Mouse (Mus musculus): ENCODE data around the gene Hmgxb4. TPM values are rescaled to one million over a fixed set of nuclear protein-coding genes. Genes with fewer than 3 reads are reported as not detected.
A peak's percentile ranks its signal among the peaks of the same experiment; 100 is the strongest.
"Not testable (repeated sequence)": the region's sequence is repeated elsewhere in the genome, so short reads cannot be mapped to it uniquely, and the experiment has no call there.

Hmgxb4 gene
- polyA plus RNA-seq (2016; fragmentation: Nextera tagmentation; extraction: Ambion mirVana), result 41.8 and 47.9 TPM in 2 replicates

DNA sequence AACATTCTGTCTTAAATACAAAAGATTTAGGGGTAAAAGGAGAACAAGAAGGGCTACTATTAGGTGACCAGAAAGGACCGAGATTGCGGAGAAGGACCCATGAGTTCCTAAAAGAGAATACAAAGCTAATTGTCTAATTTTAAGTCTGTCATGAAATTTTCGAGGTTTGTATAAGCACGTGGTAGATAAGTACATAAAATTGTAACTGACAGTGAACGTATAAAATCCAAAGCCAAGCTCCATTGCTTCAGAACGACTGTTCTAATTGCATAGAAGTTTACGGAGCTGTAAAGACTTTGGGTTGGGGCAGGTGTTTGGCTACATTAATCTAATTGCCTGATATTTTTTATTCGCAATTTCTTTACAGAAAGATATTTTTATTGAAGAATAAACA is at the start of gene Hmgxb4:
TSS of gene Hmgxb4 (plus strand) at position 276 of the 394 bp plus-strand sequence.
- Histone ChIP-seq H3K4me2 (replicated peaks) (peak within 1 kb of the TSS; percentile 67), H3K36me3 (no peaks in the 10 kb centered on the region), H3K4me1 (peaks cover 9% of the 10 kb centered on the region), H3K9me3 (no peaks in the 10 kb centered on the region), H3K27me3 (peaks cover 6% of the 10 kb centered on the region), H3K4me3 (peak within 1 kb of the TSS; percentile 93), H3K27ac (replicated peaks) (peak within 1 kb of the TSS; percentile 96), H3K9ac (replicated peaks) (peak within 1 kb of the TSS; percentile 96)
- WGBS, result 12% methylated on average over 8 of the region's 8 CpGs
- peak; percentile 4 for ATAC-seq (ENCODE audit: low FRiP score, low read depth)

DNA sequence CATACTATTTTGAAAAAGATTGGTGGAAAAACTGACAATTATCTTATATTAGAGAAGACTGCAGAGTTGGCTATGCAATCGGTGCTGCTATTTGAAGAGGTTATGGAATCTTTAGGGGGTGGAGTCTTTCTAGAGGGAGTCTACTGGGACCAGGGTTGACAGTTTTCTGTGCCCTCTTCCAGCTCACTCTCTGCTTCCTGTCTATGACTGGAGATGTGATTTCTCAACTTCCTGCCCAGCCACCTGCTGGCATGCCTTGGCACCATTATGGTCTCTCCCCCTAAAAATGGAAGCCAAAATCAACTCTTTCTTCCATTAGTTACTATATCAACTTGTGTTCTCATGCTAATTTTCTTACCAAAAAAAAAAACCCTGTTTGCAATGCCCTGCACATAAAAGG is 43.7 kb upstream of the Hmgxb4 start:
- H3K36me3 ChIP-seq, result no peaks in the 10 kb centered on the region
- H3K4me2 ChIP-seq (replicated peaks), result no peak overlapping the region
- H3K27ac ChIP-seq (replicated peaks), result no peak overlapping the region
- no peak overlapping the region for H3K9ac ChIP-seq (replicated peaks)
- H3K4me1 ChIP-seq, result no peaks in the 10 kb centered on the region
- no peaks in the 10 kb centered on the region for H3K27me3 ChIP-seq
- no peak overlapping the region for H3K4me3 ChIP-seq
- no peak for ATAC-seq (ENCODE audit: low FRiP score, low read depth)
- no peaks in the 10 kb centered on the region for H3K9me3 ChIP-seq
- 81% methylated on average over 1 of the region's 1 CpGs for WGBS

DNA sequence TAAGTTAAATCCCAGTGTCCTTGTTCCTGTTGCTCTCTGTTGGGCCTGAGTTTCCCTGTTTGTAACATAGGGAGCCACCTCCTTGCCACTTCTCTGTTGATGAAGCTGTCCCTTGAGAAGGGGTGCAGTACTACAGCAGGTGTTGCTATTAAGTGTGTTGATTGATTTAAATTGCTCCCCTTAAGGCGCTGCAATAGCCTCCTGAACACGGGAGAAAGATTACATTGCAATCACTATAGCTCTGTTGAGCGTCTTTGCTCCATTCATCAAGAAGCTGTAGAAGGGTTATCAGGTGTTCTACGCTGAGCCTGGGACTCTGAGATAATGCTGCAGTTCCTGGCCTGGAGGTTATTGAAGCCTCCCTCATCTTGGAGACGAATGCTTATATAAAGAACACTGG is 29.2 kb upstream of the Hmgxb4 start:
- no peak for ATAC-seq (ENCODE audit: low FRiP score, low read depth)
- no peaks in the 10 kb centered on the region; the same call in 1 of the 2 replicates for H3K27me3 ChIP-seq
- H3K9ac ChIP-seq (replicated peaks), result no peak overlapping the region
- H3K36me3 ChIP-seq, result no peaks in the 10 kb centered on the region
- H3K4me3 ChIP-seq, result no peak overlapping the region
- H3K4me1 ChIP-seq, result no peaks in the 10 kb centered on the region
- no peaks in the 10 kb centered on the region for H3K9me3 ChIP-seq
- H3K4me2 ChIP-seq (replicated peaks), result no peak overlapping the region
- 87% methylated on average over 5 of the region's 5 CpGs for WGBS
- no peak overlapping the region for H3K27ac ChIP-seq (replicated peaks)

DNA sequence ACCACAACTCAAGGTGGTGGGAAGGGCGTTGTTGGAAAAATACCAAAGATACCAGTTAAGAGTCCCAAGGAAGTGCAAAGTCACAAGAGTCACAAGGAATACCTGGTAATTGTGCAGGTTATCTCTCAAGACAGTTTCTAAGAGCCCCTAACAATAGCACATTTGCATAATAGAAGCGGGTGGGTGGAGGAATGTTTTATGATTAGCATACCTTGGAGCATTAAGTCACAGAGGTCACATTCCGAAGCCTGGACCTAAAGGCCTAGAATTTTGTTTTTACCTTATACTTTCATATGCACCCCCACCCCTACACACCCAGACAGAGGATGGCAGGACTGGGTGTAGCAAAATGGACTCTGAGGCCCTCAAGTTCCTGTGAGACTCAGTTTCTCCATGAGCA is 22.9 kb upstream of the Hmgxb4 start:
- not testable (repeated sequence) for H3K4me2 ChIP-seq (replicated peaks); ATAC-seq (ENCODE audit: low FRiP score, low read depth); H3K9me3 ChIP-seq; H3K27ac ChIP-seq (replicated peaks); H3K27me3 ChIP-seq; H3K4me1 ChIP-seq; H3K36me3 ChIP-seq; H3K4me3 ChIP-seq; H3K9ac ChIP-seq (replicated peaks)
- WGBS, result 89% methylated on average over 3 of the region's 3 CpGs

DNA sequence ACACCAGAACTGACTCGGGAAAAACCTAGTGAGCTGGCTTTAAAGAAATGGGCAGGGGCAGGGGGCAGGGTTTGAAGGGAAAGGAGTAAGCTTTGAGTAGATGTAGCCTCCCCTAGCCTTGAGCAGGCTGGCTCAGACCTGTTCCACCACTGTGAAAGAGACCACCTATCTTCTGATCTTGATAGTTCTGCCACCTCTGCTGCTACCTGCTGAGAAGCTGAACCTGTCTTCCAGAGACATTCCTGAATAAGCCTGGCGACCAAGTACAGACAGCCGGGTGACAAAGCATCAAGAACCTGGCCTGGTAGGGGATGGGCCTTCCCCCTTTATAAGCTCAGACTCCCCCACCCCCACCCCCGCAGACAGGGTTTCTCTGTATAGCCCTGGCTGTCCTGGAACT is 21.5 kb upstream of the Hmgxb4 start:
- no peak for ATAC-seq (ENCODE audit: low FRiP score, low read depth)
- no peaks in the 10 kb centered on the region for H3K9me3 ChIP-seq
- H3K4me2 ChIP-seq (replicated peaks), result no peak overlapping the region
- no peak overlapping the region for H3K9ac ChIP-seq (replicated peaks)
- 0 out of 2 replicates have a peak, but pooled peaks cover 5% of the 10 kb centered on the region for H3K4me1 ChIP-seq
- WGBS, result 76% methylated on average over 4 of the region's 4 CpGs
- H3K27me3 ChIP-seq, result no peaks in the 10 kb centered on the region
- H3K27ac ChIP-seq (replicated peaks), result no peak overlapping the region
- H3K36me3 ChIP-seq, result no peaks in the 10 kb centered on the region
- no peak overlapping the region for H3K4me3 ChIP-seq

DNA sequence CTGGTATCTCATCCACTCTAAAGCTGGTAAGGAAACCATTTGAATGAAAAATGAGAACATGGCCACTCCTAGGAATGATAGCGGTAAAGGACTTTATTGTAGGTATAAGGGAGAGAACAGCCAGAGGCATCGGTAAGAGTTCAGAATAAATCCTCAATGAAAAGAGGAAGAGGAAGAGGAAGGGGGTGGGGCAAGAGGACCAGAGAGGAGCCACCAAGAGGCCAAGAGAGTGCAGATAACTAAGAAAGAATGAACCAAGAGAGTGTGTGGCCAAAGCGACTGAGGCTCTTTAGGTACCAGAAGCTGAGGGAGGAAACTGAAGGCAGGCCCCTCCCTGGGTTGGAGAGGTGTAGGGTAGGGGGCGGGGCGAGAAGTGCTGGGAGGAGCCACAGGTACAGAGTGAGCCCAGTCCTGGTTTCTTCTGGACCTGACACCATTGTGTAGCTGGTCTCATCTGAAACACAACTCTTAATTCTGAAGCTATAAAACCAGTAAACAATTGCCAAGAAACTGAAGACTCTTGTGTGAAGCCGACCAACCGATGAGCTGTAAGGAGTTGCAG is 20.8 kb upstream of the Hmgxb4 start:
- Histone ChIP-seq H3K9ac (replicated peaks) (no peak overlapping the region), H3K27me3 (no peaks in the 10 kb centered on the region), H3K27ac (replicated peaks) (no peak overlapping the region), H3K9me3 (no peaks in the 10 kb centered on the region), H3K36me3 (no peaks in the 10 kb centered on the region), H3K4me2 (replicated peaks) (no peak overlapping the region), H3K4me3 (no peak overlapping the region), H3K4me1 (0 out of 2 replicates have a peak, but pooled peaks cover 5% of the 10 kb centered on the region)
- WGBS, result 80% methylated on average over 7 of the region's 7 CpGs
- no peak for ATAC-seq (ENCODE audit: low FRiP score, low read depth)

DNA sequence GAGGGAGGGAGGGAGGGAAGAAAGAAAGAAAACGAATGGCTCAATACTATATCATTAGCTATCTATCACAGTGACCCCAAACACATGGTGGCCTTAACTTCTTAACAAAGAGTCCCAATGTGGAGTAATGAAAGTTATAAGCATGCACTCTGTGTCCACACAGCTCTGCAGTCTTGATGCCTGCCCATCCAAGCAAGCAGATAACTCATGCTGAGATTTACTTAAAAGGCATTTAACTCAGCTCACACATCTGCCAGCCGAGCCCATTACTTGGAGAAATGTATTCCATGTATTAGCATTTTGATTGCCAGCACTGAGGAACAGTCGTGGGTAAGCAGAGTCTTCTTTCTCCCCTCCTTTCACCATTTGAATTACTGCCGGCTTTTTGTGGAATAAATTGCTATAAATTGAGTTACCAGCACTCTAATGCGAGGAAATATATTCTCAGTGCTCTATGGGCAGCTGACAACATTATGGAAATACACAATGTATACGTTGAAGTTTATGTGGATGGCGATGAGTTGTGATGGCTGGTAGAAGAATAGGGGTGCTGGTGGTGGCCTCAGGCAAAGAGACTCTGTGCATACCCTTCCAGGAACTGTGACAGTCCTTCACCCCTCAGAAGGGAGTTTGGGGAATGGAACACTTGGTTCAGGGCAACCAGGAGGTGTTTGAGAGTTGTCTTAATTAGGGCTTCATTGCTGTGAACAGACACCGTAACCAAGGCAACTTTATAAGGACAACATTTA is 19.9 kb upstream of the Hmgxb4 start:
- Histone ChIP-seq H3K27me3 (no peaks in the 10 kb centered on the region), H3K9me3 (no peaks in the 10 kb centered on the region), H3K9ac (replicated peaks) (no peak overlapping the region), H3K4me1 (0 out of 2 replicates have a peak, but pooled peaks cover 5% of the 10 kb centered on the region), H3K4me3 (no peak overlapping the region), H3K4me2 (replicated peaks) (no peak overlapping the region), H3K36me3 (no peaks in the 10 kb centered on the region), H3K27ac (replicated peaks) (no peak overlapping the region)
- ATAC-seq (ENCODE audit: low FRiP score, low read depth), result peak; percentile 25; the same call in 1 of the 2 replicates
- WGBS, result 67% methylated on average over 8 of the region's 8 CpGs

DNA sequence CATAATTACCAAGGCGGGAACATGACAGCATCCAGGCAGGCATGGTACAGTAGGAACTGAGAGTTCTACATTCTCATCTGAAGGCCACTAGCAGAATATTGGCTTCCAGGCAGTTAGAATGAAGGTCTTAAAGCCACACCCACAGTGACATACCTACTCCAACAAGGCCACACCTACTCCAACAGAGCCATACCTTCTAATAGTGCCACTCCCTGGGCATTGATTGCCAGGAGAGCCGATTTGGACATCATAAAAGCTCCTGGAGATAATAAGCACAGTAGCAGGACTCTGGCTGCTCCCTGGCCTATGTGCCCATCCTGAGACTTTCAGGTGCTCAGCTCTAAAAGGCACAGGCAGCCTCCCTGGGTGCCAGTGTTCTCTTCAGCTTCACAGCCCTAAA is 19.3 kb upstream of the Hmgxb4 start:
- Histone ChIP-seq H3K36me3 (no peaks in the 10 kb centered on the region), H3K9ac (replicated peaks) (no peak overlapping the region), H3K27me3 (no peaks in the 10 kb centered on the region), H3K4me3 (no peak overlapping the region), H3K4me2 (replicated peaks) (no peak overlapping the region), H3K4me1 (0 out of 2 replicates have a peak, but pooled peaks cover 5% of the 10 kb centered on the region), H3K9me3 (no peaks in the 10 kb centered on the region), H3K27ac (replicated peaks) (no peak overlapping the region)
- 0 out of 2 replicates have a peak, but pooled peaks have one; percentile 5 for ATAC-seq (ENCODE audit: low FRiP score, low read depth)
- 74% methylated on average over 2 of the region's 2 CpGs for WGBS

DNA sequence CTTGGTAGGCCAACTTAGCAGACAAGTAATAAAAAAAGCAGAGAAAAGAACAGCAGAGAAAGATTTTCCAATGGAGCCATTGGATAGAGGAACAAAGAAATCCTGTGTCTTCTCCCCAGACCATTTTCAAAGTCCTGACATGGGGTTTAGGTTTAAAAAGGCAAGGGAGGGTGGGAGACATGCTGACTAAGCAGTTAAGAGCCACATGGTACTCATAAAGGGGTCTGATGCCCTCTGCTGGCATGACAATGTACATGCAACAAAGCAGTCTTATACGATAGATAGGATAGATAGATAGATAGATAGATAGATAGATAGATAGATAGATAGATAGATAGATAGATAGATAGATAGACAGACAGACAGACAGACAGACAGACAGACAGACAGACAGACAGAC is 15.7 kb upstream of the Hmgxb4 start:
- no peaks in the 10 kb centered on the region for H3K9me3 ChIP-seq
- H3K4me2 ChIP-seq (replicated peaks), result no peak overlapping the region
- H3K27me3 ChIP-seq, result no peaks in the 10 kb centered on the region
- no peak overlapping the region for H3K4me3 ChIP-seq
- no peak overlapping the region for H3K9ac ChIP-seq (replicated peaks)
- 0 out of 2 replicates have a peak, but pooled peaks cover 5% of the 10 kb centered on the region for H3K4me1 ChIP-seq
- H3K27ac ChIP-seq (replicated peaks), result no peak overlapping the region
- no peak for ATAC-seq (ENCODE audit: low FRiP score, low read depth)
- 90% methylated on average over 1 of the region's 1 CpGs for WGBS
- no peaks in the 10 kb centered on the region for H3K36me3 ChIP-seq

DNA sequence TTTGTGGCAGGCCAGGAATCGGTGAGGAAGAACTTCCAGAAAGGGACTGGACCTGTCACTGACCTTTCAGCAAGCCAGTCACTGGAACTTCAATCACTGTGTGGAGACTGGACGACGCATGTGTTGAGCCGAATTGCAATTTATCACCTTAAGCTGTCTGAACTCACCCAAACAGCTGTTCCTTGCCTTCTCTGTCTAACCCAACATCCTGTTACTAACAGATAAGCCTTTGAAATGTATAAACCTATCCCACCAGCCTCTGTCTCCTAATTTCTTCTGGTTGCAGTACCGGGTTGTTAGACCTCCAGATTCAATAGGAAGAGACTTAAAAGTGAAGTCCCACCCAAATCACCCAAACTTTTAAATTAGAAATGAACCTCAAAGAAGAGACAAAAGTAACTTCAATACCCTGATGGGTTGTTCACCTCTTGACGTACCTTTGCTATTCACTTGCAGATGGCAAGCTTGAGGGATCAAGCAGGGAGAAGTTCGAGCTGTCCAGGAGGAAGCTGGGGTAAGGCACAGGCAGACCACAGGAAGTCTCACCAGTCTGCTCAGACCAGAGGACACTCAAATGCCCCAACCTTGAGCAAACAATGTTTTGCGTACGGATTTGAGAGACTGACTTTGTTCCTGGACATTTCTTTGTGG is 13.0 kb upstream of the Hmgxb4 start:
- no peak overlapping the region for H3K9ac ChIP-seq (replicated peaks)
- 73% methylated on average over 9 of the region's 9 CpGs for WGBS
- no peak for ATAC-seq (ENCODE audit: low FRiP score, low read depth)

DNA sequence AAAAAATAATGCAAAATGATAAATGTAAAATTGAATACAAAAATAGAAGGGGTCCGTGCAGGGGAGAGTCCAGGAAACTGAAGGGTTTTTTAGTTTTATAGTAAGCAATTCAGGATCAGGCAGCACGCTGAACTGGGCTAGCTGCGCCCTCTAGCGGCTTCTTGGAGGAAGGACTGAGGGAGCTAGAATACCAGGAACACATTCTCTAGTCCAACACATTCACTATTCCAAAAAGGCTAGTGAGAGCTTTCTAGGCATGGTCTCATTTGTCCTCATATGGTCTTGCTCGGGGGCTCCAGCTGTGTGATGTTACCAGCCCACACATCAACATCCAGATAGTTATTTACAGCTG is 12.5 kb upstream of the Hmgxb4 start:
- Histone ChIP-seq H3K4me3 (no peak overlapping the region), H3K9ac (replicated peaks) (no peak overlapping the region), H3K27me3 (no peaks in the 10 kb centered on the region), H3K27ac (replicated peaks) (no peak overlapping the region), H3K4me2 (replicated peaks) (no peak overlapping the region), H3K4me1 (no peaks in the 10 kb centered on the region), H3K36me3 (no peaks in the 10 kb centered on the region), H3K9me3 (no peaks in the 10 kb centered on the region)
- WGBS, result 2% methylated on average over 5 of the region's 5 CpGs
- 0 out of 2 replicates have a peak, but pooled peaks have one; percentile 42 for ATAC-seq (ENCODE audit: low FRiP score, low read depth)

More for the DNA sequence above, 13.0 kb upstream of the Hmgxb4 start:
- no peaks in the 10 kb centered on the region for H3K9me3 ChIP-seq
- H3K27me3 ChIP-seq, result no peaks in the 10 kb centered on the region
- no peaks in the 10 kb centered on the region for H3K36me3 ChIP-seq
- H3K4me2 ChIP-seq (replicated peaks), result no peak overlapping the region
- H3K4me1 ChIP-seq, result no peaks in the 10 kb centered on the region
- no peak overlapping the region for H3K4me3 ChIP-seq
- H3K27ac ChIP-seq (replicated peaks), result no peak overlapping the region

DNA sequence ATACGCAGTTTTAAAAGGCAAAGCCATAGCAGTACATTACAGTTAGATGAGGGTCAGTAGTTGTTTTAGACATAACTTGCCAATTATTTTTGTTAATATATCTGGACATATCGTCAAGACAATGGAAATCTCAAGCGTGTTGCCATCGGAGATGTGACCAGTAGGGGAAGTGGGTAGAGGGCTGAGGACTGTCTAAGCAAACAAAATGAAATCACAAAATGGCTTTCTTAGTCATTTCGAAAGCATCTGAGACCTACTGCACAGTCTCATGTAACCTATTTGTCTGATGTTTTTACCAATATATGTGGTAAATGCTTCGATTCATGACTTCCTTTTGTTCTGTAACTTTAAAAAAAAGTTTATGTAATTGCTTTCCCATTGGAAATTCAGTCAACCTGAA is 11.3 kb upstream of the Hmgxb4 start:
- Histone ChIP-seq H3K36me3 (no peaks in the 10 kb centered on the region), H3K4me1 (no peaks in the 10 kb centered on the region), H3K4me3 (no peak overlapping the region), H3K4me2 (replicated peaks) (no peak overlapping the region), H3K27ac (replicated peaks) (no peak overlapping the region), H3K9ac (replicated peaks) (no peak overlapping the region), H3K27me3 (no peaks in the 10 kb centered on the region), H3K9me3 (no peaks in the 10 kb centered on the region)
- no peak for ATAC-seq (ENCODE audit: low FRiP score, low read depth)
- 93% methylated on average over 6 of the region's 6 CpGs for WGBS

All from midbrain, embryonic 12.5 days (tissue).